ENCODE assay signal across 9 mouse cellular contexts in genomic region chr4:40936175-40936839, GRCm38 (mm10). TPM values are rescaled to one million over a fixed set of nuclear protein-coding genes. Genes with fewer than 3 reads are reported as not detected.
A peak's percentile ranks its signal among the peaks of the same experiment; 100 is the strongest.
DNase-seq lines count a peak whose midpoint lies in the region; ATAC-seq and TF ChIP-seq lines count a peak whose summit lies in the region.
"Had no signal": no experiment of that assay in that cellular context is flagged by ENCODE, and none has a peak within 500 bp of the region (broad histone marks: within the 10 kb centered on the region; RNA-seq: fewer than 3 reads in every experiment).

No protein-coding gene starts in this region.

- H3K4me1 ChIP-seq in forebrain, embryonic 13.5 days = no peaks in the 10 kb centered on the region
- H3K4me1 ChIP-seq in forebrain, embryonic 10.5 days = no peaks in the 10 kb centered on the region

- H3K36me3 ChIP-seq in forebrain, embryonic 13.5 days (ENCODE audit: poor library complexity, severe bottlenecking) = peaks cover 88% of the 10 kb centered on the region
- H3K36me3 ChIP-seq in forebrain, embryonic 10.5 days (replicated peaks) = peaks cover 92% of the 10 kb centered on the region

- no peak for TF ChIP-seq CTCF in layer of hippocampus, adult 2 months (conservative IDR thresholded peaks at IDR 0.05)

- H3K9me3 ChIP-seq in forebrain, embryonic 13.5 days (replicated peaks) = 0 out of 2 replicates have a peak, but pooled peaks cover 11% of the 10 kb centered on the region
- H3K9me3 ChIP-seq in forebrain, embryonic 10.5 days = peaks cover 11% of the 10 kb centered on the region

- H3K4me2 ChIP-seq in forebrain, embryonic 13.5 days = no peak overlapping the region

- peak; percentile 13; the same call in 1 of the 2 replicates for ATAC-seq in forebrain, embryonic 13.5 days
- ATAC-seq in megakaryocyte-erythroid progenitor cell, adult 5-6 weeks (replicated peaks; ENCODE audit: low FRiP score, low TSS enrichment, poor library complexity, severe bottlenecking) = 0 out of 2 replicates have a peak, but pooled peaks have one; percentile 47

- WGBS in forebrain, embryonic 13.5 days = 90% methylated on average over 9 of the region's 9 CpGs
- 94% methylated on average over 9 of the region's 9 CpGs for whole genome bisulfite sequencing in forebrain, embryonic 10.5 days

- H3K9ac ChIP-seq in forebrain, embryonic 13.5 days = no peak overlapping the region

- H3K4me3 ChIP-seq in forebrain, embryonic 13.5 days = no peak overlapping the region
- no peak overlapping the region for H3K4me3 ChIP-seq in forebrain, embryonic 10.5 days
- H3K4me3 ChIP-seq in layer of hippocampus, adult 2 months = no peak overlapping the region

- no peak for DNase-seq in forebrain, embryonic 10.5 days (ENCODE audit: extremely low spot score, low spot score)
- peak; percentile 37 for DNase-seq in urinary bladder, postnatal 14 days (ENCODE audit: low spot score)
- DNase-seq in urinary bladder, adult 2 months (ENCODE audit: low spot score) = no peak
- DNase-seq in layer of hippocampus, adult 2 months (ENCODE audit: low spot score in 2 of 2) = peak; percentile 51 to 57
- no peak for DNase-seq in spleen, adult 12 weeks (ENCODE audit: low spot score)
- no peak for DNase-seq in thymus, postnatal 0 days (ENCODE audit: low spot score)

- no peaks in the 10 kb centered on the region for H3K27me3 ChIP-seq in forebrain, embryonic 13.5 days
- H3K27me3 ChIP-seq in forebrain, embryonic 10.5 days (ENCODE audit: poor library complexity, severe bottlenecking) = no peaks in the 10 kb centered on the region

- no peak overlapping the region for H3K27ac ChIP-seq in forebrain, embryonic 13.5 days
- no peak overlapping the region for H3K27ac ChIP-seq in forebrain, embryonic 10.5 days
- H3K27ac ChIP-seq in layer of hippocampus, adult 2 months = no peak overlapping the region
- H3K27ac ChIP-seq: kidney, postnatal 0 days had no signal

RNA-seq across cellular contexts. Expression of gene Bag1, which starts 11.8 kb away (rescaled TPM):
- polyA plus RNA-seq in forebrain, embryonic 13.5 days (2015; fragmentation: Nextera tagmentation; extraction: Ambion mirVana) = 185 and 207 TPM in 2 replicates
- 185 and 188 TPM in 2 replicates for polyA plus RNA-seq in forebrain, embryonic 10.5 days (2016; fragmentation: Nextera tagmentation; extraction: Ambion mirVana)
- 126 and 153 TPM in 2 replicates for polyA plus RNA-seq in urinary bladder, adult 2 months (2012; rRNA removed)
- total RNA-seq in layer of hippocampus, adult 2 months (2021) = 100 to 1,000 TPM; 149 to 151 TPM
- 224 and 246 TPM in 2 replicates for total RNA-seq in megakaryocyte-erythroid progenitor cell, adult 5-6 weeks (2014; fragmentation: Nextera tagmentation)
- 650 and 683 TPM in 2 replicates for total RNA-seq in megakaryocyte-erythroid progenitor cell, adult 5-6 weeks (2017)
- polyA plus RNA-seq in thymus, postnatal 0 days (2015; fragmentation: Nextera tagmentation; extraction: Ambion mirVana) = 185 and 190 TPM in 2 replicates

RNA-seq across cellular contexts. Expression of gene Chmp5, which starts 11.9 kb away (rescaled TPM):
- polyA plus RNA-seq in forebrain, embryonic 13.5 days (2015; fragmentation: Nextera tagmentation; extraction: Ambion mirVana) = 169 and 179 TPM in 2 replicates
- 88.3 and 89.5 TPM in 2 replicates for polyA plus RNA-seq in forebrain, embryonic 10.5 days (2016; fragmentation: Nextera tagmentation; extraction: Ambion mirVana)
- 102 and 115 TPM in 2 replicates for polyA plus RNA-seq in urinary bladder, adult 2 months (2012; rRNA removed)
- total RNA-seq in layer of hippocampus, adult 2 months (2021) = 10 to 100 TPM; 81.5 to 84.7 TPM
- 24.2 and 31.7 TPM in 2 replicates for total RNA-seq in megakaryocyte-erythroid progenitor cell, adult 5-6 weeks (2014; fragmentation: Nextera tagmentation)
- total RNA-seq in megakaryocyte-erythroid progenitor cell, adult 5-6 weeks (2017) = 74.8 and 110 TPM in 2 replicates
- polyA plus RNA-seq in thymus, postnatal 0 days (2015; fragmentation: Nextera tagmentation; extraction: Ambion mirVana) = 131 and 141 TPM in 2 replicates

RNA-seq across cellular contexts. Expression of gene Spink4, which starts 16.5 kb away (rescaled TPM):
- not detected in 2 replicates for polyA plus RNA-seq in forebrain, embryonic 13.5 days (2015; fragmentation: Nextera tagmentation; extraction: Ambion mirVana)
- polyA plus RNA-seq in forebrain, embryonic 10.5 days (2016; fragmentation: Nextera tagmentation; extraction: Ambion mirVana) = not detected in 2 replicates
- polyA plus RNA-seq in urinary bladder, adult 2 months (2012; rRNA removed) = 0.37 TPM in 1 of 2 replicates, not detected in the other
- total RNA-seq in layer of hippocampus, adult 2 months (2021) = not detected
- total RNA-seq in megakaryocyte-erythroid progenitor cell, adult 5-6 weeks (2014; fragmentation: Nextera tagmentation) = not detected in 2 replicates
- not detected in 2 replicates for total RNA-seq in megakaryocyte-erythroid progenitor cell, adult 5-6 weeks (2017)
- polyA plus RNA-seq in thymus, postnatal 0 days (2015; fragmentation: Nextera tagmentation; extraction: Ambion mirVana) = 2.4 and 2.6 TPM in 2 replicates

RNA-seq across cellular contexts. Expression of gene Nfx1, which starts 34.4 kb away (rescaled TPM):
- 96.9 and 106 TPM in 2 replicates for polyA plus RNA-seq in forebrain, embryonic 13.5 days (2015; fragmentation: Nextera tagmentation; extraction: Ambion mirVana)
- 102 and 104 TPM in 2 replicates for polyA plus RNA-seq in forebrain, embryonic 10.5 days (2016; fragmentation: Nextera tagmentation; extraction: Ambion mirVana)
- polyA plus RNA-seq in urinary bladder, adult 2 months (2012; rRNA removed) = 60.1 and 61.1 TPM in 2 replicates
- total RNA-seq in layer of hippocampus, adult 2 months (2021) = 10 to 100 TPM; 72.0 to 77.1 TPM
- 75.8 and 103 TPM in 2 replicates for total RNA-seq in megakaryocyte-erythroid progenitor cell, adult 5-6 weeks (2014; fragmentation: Nextera tagmentation)
- total RNA-seq in megakaryocyte-erythroid progenitor cell, adult 5-6 weeks (2017) = 74.3 and 77.6 TPM in 2 replicates
- 63.5 and 65.6 TPM in 2 replicates for polyA plus RNA-seq in thymus, postnatal 0 days (2015; fragmentation: Nextera tagmentation; extraction: Ambion mirVana)

Comparison
In these comparisons a context has a peak if more than half of its experiments do, and no peak if none do; other contexts are left out.
1. DNase-seq: peak in urinary bladder, postnatal 14 days (single experiment) and layer of hippocampus, adult 2 months (2 of 2); none in forebrain, embryonic 10.5 days (single experiment), urinary bladder, adult 2 months (single experiment), spleen, adult 12 weeks (single experiment) and thymus, postnatal 0 days (single experiment).